ENCODE assay signal across 8 mouse cellular contexts in the genomic region with DNA sequence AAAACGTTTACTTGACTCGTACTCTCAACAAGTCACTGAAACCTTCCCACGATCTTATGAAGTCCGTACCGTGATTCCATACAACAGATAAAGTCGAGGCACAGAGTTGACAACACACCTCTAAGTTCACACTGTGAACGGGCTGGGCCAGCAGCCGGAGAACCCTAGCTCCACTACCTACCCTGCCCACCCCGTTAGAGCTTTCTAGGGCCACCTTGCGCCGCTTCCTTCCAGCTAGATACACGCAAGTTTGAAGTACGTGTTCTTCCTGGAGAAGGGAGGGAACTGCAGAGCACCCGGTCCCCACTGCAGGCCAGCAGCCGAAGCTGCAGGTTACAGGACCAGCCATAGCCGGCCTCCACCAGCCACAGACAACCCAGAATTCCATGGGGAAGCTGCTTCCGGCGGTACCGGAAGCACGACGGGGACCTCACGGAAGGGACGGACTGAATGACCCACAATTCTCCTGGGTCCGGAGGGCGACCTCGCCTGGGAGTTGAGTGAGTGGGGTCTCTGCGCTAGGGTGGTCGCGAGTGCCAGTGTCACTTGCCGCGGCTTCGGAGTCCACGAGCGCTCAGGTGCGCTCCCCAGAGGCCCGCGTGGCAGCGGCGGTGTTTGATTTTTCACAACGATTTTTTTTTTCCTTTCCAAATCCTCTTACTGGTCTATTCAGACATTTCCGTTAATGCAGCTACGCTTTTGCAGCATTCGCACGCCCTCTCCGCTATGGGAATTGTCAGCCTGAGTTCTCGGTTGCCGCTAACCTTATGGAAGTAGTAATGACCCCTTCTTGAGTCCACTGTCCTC. TPM values are rescaled to one million over a fixed set of nuclear protein-coding genes. Genes with fewer than 3 reads are reported as not detected.
DNase-seq lines count a peak whose midpoint lies in the region; ATAC-seq lines count a peak whose summit lies in the region.

TSS of gene Mtif2 (plus strand) at position 421 of the 807 bp plus-strand sequence.

- no peaks in the 10 kb centered on the region for H3K27me3 ChIP-seq in forebrain, embryonic 11.5 days (ENCODE audit: control insufficient read depth, insufficient read depth, low read length)
- H3K27me3 ChIP-seq in heart, embryonic 15.5 days: no peaks in the 10 kb centered on the region
- H3K27me3 ChIP-seq in liver, embryonic 12.5 days (replicated peaks): 0 out of 2 replicates have a peak, but pooled peaks cover 2% of the 10 kb centered on the region
- no peaks in the 10 kb centered on the region for H3K27me3 ChIP-seq in splenic B cell, adult 2 months (ENCODE audit: control insufficient read depth, insufficient read depth, low read length, poor library complexity, severe bottlenecking)

- 0 out of 2 replicates have a peak, but pooled peaks cover 2% of the 10 kb centered on the region for H3K4me1 ChIP-seq in forebrain, embryonic 11.5 days (replicated peaks; ENCODE audit: control insufficient read depth, insufficient read depth, low read length)
- H3K4me1 ChIP-seq in heart, embryonic 15.5 days (replicated peaks): peaks cover 4% of the 10 kb centered on the region
- H3K4me1 ChIP-seq in liver, embryonic 12.5 days: peaks cover 25% of the 10 kb centered on the region

- DNase-seq in CD8-positive naive resting alpha-beta T cell, adult 2 months (ENCODE audit: low read depth in 2 of 2, low spot score in 2 of 2): peak; percentile 42 to 45
- DNase-seq in c-Kit-negative CD71-positive TER-119-positive erythroid progenitor cells, embryonic 14.5 days (ENCODE audit: low read depth, low spot score): peak; percentile 63
- peak; percentile 90 for DNase-seq in forebrain, embryonic 11.5 days (ENCODE audit: low spot score)
- DNase-seq in kidney, postnatal 14 days: peak; percentile 88
- DNase-seq in naive thymus-derived CD4-positive, alpha-beta T cell, adult 2 months (ENCODE audit: low read depth): peak; percentile 68
- DNase-seq in splenic B cell, adult 2 months (ENCODE audit: low read depth, low spot score): peak; percentile 71

- H3K9me3 ChIP-seq in forebrain, embryonic 11.5 days (ENCODE audit: control insufficient read depth, low read length): no peaks in the 10 kb centered on the region
- H3K9me3 ChIP-seq in heart, embryonic 15.5 days (replicated peaks): no peaks in the 10 kb centered on the region
- no peaks in the 10 kb centered on the region for H3K9me3 ChIP-seq in liver, embryonic 12.5 days (replicated peaks)

- peak within 1 kb of the TSS; percentile 68 for H3K4me3 ChIP-seq in forebrain, embryonic 11.5 days (ENCODE audit: low read depth, low read length)
- H3K4me3 ChIP-seq in heart, embryonic 15.5 days: peak within 1 kb of the TSS; percentile 65
- H3K4me3 ChIP-seq in liver, embryonic 12.5 days: peak within 1 kb of the TSS; percentile 84

- H3K4me2 ChIP-seq in forebrain, embryonic 11.5 days (ENCODE audit: low read depth, low read length, severe bottlenecking): peak within 1 kb of the TSS; percentile 79
- H3K4me2 ChIP-seq in heart, embryonic 15.5 days: peak within 1 kb of the TSS; percentile 78
- H3K4me2 ChIP-seq in liver, embryonic 12.5 days: peak within 1 kb of the TSS; percentile 76

- no peaks in the 10 kb centered on the region; the same call in 1 of the 2 replicates for H3K36me3 ChIP-seq in forebrain, embryonic 11.5 days (ENCODE audit: control insufficient read depth, insufficient read depth, low read length)
- peaks cover 15% of the 10 kb centered on the region; the same call in 1 of the 2 replicates for H3K36me3 ChIP-seq in heart, embryonic 15.5 days
- peaks cover 20% of the 10 kb centered on the region for H3K36me3 ChIP-seq in liver, embryonic 12.5 days
- H3K36me3 ChIP-seq in splenic B cell, adult 2 months (ENCODE audit: control insufficient read depth, insufficient read depth, low read length, poor library complexity, severe bottlenecking): no peaks in the 10 kb centered on the region

- ATAC-seq in forebrain, embryonic 11.5 days (replicated peaks; ENCODE audit: low FRiP score): peak; percentile 96
- ATAC-seq in heart, embryonic 15.5 days (replicated peaks; ENCODE audit: insufficient number of reproducible peaks, insufficient read depth, low FRiP score, low read depth): peak; percentile 91
- ATAC-seq in liver, embryonic 12.5 days: peak; percentile 96

- WGBS in forebrain, embryonic 11.5 days: 2% methylated on average over 47 of the region's 47 CpGs
- 2% methylated on average over 47 of the region's 47 CpGs for WGBS in heart, embryonic 15.5 days
- WGBS in liver, embryonic 12.5 days (ENCODE audit: insufficient replicate concordance): 2% methylated on average over 47 of the region's 47 CpGs

- H3K27ac ChIP-seq in forebrain, embryonic 11.5 days (ENCODE audit: low read depth, low read length): peak within 1 kb of the TSS; percentile 66
- peak within 1 kb of the TSS; percentile 73 for H3K27ac ChIP-seq in heart, embryonic 15.5 days
- H3K27ac ChIP-seq in liver, embryonic 12.5 days: peak within 1 kb of the TSS; percentile 88

- peak within 1 kb of the TSS; percentile 86 for H3K9ac ChIP-seq in forebrain, embryonic 11.5 days (ENCODE audit: low read length)
- H3K9ac ChIP-seq in heart, embryonic 15.5 days: peak within 1 kb of the TSS; percentile 76
- peak within 1 kb of the TSS; percentile 84 for H3K9ac ChIP-seq in liver, embryonic 12.5 days

RNA-seq across cellular contexts. Expression of gene Mtif2, which starts in this region (rescaled TPM):
- 45.9 and 49.9 TPM in 2 replicates for polyA plus RNA-seq in forebrain, embryonic 11.5 days (2014; fragmentation: Nextera tagmentation; extraction: Ambion mirVana)
- polyA plus RNA-seq in heart, embryonic 15.5 days (2015; fragmentation: Nextera tagmentation; extraction: Ambion mirVana): 41.4 and 46.3 TPM in 2 replicates
- 36.2 and 37.0 TPM in 2 replicates for polyA plus RNA-seq in liver, embryonic 12.5 days (2016; fragmentation: Nextera tagmentation; extraction: Ambion mirVana)

Comparison
In these comparisons a context has a peak if more than half of its experiments do, and no peak if none do; other contexts are left out.
1. Peak in every context shown above with its lines: DNase-seq, ATAC-seq, H3K4me3 ChIP-seq and H3K27ac ChIP-seq.